Mouse (Mus musculus) lung, adult 18-20 months (tissue): ENCODE results near the gene Fhit.

Source experiments
- DNase-seq, 2 experiments: peaks; one replicate each; pipeline ENCODE4 v3.0.0; 2022; ENCODE audit warnings: mixed read lengths in 2 of 2

Fhit gene

DNA sequence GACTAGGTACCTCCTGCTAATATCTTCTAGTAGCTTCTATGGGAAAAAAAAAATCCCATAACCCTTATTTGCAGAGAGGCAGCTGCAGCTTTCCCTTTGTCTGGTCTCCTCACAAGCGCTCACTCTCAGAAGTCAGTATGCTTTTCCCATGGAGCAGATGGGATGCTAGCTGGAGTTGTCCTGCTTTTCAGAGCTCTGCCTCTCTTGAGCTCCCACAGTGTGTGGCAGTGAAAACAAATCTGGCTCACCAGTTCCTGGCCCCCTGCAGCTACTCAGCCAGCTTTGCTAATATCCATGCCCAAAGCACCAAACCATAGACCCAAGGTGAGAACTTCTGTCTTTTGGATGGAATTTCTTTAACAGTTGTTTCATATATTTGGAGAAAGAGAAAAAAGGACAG, 1510.4 kb downstream of the Fhit start:
- no peak for DNase-seq

DNA sequence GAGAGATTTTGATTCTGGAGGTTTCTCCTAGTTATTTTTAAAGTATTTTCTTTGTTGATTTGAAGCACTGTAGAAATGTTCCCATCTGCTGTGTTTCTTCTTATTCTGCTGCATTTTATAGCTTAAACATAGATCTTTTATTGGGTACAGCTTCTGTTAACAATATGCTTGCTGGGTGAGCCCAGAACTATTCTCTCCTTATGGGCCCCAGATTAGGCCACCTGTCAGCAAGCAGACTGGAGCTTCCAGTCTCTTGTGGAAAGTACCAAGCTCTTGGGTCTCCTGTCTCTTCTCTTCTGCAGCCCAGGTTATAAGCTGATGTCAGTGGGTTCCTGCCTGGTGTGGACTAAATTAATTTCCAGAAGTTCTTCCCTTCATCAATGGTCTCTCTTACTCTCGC, 1513.4 kb downstream of the Fhit start:
- DNase-seq: no peak

DNA sequence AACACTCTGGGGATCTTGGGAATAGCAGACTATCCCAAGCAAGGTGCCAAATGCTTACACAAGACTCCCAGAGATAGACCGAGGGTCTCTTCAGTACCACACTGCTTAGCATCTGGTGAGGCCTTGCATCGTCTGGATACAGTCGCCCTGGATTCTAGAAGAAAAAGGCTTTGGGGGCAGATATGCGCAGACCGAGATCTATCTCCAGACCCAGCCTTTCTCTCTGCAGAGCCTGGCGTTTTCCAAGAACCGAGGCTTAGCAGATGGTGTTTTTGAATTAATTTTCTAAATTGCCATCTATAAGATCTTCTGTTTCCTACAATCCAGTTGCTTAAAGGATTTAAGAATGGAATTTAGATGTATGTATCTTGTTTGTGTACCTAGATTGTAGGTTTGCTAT, 1515.6 kb downstream of the Fhit start:
- no peak for DNase-seq

DNA sequence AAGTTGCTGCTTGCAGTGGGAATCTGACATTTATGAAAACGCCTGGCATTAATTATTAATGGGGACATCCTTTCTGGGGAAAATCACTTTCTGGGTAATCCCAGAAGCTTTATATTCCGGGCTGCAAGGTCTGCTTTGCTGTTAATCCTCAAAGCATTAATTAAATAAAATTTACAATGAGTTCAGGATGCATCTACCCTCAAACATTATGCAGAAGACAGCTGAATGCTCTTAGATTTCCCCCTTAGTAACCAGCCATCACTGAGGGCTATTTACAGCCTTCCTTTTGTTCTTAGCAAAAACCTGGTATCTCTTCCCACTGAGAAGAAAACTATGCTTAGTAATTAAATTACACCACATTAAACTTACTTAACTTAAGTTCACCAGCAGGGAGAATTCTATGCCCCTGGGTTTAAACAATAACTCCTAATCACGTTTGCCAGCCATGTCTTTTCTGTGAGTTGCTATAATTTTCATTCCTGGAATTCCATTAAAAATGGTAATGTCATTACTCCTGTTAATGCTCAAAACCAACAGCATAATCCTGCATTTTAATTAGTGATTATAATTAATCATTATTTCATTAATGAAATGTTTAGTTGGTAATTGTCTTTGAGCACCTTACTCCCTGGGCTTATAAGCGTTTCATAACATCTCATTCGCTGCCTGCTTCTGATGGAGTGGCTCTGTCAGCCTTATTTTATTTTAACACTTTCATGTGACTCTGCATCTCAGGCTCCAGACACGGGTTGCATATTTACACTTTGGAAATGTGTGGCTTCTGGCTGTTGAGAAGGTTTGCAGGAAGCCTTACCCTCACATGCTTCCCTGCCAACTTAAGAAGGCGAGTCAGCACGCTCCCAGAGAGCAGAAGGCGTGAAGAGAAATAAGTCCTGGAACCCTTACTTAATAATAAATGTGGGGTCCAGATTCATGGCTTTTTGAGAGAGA, 1517.3 kb downstream of the Fhit start:
- no peak for DNase-seq

DNA sequence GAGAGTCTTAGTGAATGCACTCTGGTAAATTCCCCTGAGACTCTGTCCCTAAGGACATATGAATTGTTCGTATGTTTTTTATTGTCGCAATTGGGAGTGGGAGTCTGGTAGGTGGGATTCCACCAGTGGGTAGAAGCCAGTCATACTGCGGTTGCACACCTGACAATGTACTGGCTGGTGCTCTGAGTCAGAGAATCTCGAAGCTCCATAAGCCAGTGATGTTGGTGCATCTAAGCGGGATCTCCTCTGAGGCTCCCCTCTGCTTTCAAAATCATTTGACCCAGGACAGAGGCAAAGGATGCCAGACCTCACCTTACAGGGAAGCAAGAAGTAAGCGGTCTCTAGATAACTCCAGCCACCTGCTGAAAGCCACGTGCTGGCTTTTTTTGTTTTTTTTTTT, 1518.1 kb downstream of the Fhit start:
- no peak for DNase-seq

DNA sequence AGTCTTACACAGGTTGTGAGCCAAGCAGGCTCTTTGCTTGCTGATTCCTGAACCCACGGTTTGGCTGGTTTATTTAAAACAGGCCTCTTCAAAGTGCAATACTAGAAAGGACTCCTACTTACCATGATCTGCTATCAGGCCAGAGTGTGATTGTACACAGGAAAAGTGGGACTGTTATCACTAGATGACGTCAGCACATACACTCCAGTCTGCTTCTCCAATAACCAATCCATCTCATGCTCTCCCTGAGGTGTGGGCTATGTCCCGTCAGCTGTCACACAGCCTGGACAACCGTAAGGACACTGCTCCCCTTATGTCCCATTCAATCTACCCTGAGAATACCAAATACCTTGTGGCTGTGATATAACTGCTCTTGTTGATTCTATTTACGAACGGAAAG, 1519.2 kb downstream of the Fhit start:
- no peak for DNase-seq

DNA sequence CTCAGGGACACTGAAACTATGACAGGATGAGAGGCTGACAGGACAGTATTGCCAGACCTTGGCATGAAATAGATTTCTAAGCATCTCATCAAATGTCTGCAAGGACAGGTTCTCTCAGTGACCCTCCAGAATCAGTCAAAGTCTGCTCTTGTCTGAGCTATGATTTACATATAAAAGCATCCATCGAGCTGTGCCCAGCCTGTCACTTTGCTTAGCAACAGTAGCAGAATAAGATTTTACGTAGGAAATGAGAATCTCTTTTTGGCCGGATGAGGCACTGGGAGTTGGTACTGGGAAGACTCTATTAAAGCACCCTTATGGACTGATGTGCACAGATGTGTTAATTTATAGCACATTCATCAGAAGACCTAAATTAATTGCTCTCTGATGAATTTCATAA, 1519.8 kb downstream of the Fhit start:
- DNase-seq: no peak

DNA sequence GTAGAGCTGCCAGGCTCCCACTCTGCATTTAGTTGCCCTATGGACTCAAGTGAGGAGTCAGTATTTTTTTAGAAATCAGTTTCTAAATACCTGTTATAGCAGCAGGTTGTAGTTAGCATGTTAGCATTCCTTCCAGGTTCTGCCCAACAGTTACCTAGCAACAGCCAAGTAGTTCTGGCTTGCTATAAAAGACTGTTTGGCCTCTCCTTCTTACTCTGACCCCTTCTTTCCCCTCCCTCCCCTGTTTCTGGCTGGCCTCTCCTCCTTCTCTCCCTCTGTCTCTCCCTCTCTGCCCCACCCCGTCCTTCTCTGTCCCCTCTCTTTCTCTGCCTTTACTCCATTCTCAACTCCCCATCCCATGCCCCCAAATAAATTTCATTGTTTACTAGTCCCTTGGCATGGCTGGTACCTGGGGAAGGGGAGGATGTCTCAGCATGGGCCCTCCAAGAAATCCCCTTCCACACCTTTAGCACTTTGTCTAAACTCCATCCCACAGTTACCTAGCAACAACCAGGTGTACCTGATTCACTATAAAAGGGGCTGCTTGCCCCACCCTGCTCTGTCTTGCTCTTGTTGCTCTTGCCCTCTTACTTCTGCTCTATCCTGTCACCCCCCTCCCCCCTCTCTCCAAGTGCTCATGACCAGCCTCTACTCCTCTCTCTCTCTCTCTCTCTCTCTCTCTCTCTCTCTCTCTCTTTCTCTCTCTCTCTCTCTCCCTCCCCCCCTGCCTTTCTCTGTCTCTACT, 1527.4 kb downstream of the Fhit start:
- peak in 1 of 2 experiments; percentile 10 for DNase-seq

DNA sequence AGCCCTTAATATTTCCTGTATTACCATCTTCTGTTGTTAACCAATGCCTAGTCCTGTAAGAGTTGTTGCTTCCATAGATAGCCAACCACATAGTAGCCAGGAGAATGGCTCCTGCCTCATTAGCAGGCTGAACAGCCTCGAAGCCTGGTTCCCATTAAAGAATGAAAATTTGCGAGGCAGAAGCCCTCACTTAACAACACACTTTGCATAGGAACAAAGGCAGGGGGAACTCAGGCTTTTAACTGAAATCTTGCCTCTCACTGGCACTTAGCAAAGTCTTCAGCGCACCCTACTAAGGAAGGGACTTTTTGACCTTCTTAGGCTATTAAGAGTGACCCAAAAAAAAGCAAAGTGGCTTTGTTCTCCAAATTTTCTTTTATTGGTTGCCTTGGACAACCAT, 1529.3 kb downstream of the Fhit start:
- no peak for DNase-seq

DNA sequence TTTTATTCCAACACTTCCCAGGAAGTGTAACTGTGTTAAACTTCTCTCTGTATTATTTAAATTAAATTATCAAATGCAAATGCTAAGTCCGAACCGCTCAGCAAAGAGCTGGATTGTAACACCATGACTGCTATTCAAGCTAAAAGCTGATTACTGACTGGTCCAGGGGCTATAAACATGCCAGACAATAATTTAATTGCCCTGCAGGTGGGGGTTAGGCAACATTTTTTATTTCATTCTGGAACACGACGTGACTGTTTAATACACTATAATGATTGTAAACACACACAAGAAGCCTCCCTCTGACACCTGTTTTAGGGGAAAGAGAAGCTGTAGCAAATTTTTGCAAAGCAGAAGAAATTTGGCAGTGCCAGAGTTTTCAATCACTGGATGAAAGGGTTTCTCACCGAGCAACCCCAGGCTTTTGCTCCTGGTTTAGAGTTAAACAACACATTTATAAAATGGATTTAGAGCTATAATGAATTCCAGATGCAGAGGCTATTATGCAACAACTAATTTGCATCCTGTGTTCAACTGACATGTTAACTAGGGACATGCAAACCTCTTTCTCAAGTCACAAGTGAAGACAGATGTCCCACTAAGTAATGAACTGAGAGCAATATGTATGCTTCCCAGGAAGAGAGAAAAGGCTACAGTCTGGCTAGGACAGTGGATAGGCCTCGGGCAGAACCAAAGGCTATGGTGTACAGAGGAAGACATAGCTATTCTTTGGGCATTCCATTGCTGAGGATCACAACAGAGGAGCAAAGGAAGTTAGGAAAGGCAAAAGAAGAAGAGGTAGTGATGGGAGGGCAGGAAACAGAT, 1538.4 kb downstream of the Fhit start:
- DNase-seq: no peak

DNA sequence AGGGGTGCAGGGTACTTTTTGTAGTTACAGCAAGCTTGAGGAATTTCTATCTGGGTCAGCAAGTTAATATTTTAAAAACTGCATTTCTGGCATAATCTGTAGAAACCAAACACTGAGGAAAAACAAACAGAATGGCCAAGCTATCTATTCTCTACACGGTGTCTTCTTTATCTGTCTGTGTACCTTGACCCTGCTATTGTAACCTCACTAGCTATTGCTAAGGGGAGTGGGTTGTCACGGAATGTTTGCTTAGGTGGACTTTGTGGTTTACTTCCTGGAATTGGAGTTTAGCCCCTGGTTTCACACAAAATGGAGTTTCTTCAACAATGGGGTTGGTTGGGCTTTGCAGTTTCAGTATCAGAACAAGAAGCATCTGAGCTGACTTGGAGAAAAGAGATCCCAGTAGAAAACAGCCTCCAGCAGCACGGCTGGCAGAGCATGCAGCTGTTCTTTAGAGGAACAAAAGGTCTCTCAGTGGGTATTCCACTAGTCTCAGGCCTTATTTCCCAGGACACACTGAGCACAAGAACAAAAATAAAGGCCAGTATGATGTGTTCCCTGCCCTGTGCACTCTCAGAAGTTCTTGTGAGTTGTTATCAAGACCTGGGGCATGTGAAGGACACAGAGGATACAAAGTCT, 1540.8 kb downstream of the Fhit start:
- DNase-seq: no peak

DNA sequence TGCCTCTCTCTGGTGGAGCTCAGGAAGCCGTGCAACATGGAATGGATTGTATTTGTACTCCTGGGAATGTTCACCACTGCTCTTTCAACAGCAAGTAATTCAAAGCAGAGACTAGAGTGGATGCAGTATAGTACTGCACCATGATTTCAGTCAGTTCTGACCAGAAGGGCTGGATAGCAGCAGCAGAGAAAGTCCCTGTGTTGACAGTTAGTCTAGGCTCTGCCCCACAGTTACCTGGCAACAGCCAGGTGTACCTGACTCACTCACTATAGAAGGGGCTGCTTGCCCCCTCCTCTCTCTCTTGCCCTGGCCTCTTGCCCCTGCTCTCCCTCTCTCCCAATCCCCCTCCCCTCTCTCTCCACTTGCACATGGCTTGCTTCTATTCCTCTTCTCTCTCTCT, 1542.0 kb downstream of the Fhit start:
- no peak for DNase-seq

DNA sequence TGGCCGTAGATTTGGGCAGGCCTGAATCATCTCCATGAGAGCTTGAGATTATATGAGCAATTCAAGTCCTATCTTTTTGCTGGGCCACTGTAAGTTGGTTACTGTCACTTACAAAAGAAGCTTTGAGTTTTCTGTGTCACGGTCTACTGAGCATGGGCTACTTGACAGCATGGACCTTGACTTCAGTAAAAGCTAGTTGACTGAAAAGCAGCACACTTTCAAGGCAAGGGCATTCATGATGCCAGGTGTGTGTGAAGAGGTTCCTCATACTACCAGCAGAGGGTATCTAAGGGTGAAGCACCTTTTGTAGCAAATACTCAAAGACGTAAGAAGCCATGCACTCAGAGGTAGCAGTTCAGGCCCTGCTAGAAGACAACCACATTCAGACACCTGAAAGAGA, 1548.7 kb downstream of the Fhit start:
- DNase-seq: no peak

DNA sequence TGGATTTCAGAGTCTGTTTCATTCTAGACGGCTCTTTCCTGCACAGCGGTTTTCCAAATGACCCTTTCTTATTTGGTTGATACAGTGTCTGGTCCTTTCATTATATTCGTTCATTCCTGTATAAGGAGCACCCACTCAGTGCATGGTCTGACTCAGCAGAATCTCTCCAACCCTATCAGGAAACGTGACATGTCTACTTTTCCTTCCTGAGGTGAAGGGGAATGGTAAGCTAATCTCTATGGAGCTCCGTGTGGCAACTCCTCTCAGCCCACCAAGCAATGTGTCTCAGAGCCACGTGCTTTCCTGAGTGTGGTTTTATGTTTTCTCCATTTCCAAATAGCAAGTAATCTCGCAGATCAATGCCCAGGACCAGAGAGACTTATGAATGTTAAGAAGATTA, 1552.7 kb downstream of the Fhit start:
- DNase-seq: no peak

DNA sequence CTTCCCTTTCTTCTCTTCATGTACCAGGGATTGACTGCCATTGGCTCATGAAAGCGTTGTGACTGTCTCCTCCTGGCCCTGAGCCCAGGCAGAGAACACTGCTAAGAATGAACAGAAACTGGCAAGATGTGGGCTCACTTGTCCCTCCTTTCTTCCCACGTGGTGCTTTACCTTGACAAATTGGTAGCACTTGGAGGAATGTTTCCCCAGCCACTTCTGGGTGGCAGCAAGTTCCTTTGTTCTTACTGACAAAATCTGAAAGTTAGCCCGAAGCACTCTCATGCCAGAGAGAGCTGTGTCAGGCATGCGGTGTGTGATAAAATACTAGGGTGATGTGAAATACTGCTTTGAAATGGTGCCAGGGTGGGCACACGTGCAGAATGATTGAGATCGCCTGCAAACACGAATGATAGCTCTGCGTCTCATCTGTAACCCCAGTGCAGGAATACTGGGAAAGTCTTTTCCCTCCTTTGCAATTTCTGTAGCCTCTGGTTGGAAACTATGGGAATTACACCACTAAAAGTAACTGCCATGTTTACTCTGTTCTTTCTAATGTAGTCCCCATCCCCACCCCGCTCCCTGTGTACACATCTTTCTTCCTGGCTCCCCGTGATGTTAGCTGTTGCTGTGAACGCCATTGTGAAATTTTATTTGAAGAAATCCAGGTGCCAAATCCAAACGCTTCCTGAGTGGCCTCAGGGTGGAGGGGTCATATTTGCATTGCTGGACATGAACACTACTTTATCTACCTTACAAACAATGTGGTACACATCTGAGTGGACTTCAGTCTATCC, 1555.1 kb downstream of the Fhit start:
- DNase-seq: peak in 1 of 2 experiments; percentile 10

DNA sequence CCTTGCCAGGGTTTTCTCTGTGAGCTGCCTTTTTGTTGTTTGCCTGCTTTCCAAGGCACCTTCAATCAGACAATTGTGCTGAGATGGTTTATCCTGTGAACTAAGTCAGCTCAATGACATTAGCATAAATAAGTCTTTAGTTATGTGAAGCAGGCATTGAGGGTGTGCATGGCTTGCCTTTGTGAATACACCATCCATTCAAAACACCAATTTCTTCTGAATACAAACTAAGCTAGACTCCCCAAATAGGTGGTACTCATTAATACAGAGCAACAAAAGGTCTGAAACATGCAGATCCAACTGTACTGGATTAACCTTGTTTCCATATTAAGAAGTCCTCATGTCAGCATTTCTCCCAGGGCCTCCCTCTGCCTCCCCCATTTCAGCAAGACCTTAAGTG, 1561.6 kb downstream of the Fhit start:
- no peak for DNase-seq

DNA sequence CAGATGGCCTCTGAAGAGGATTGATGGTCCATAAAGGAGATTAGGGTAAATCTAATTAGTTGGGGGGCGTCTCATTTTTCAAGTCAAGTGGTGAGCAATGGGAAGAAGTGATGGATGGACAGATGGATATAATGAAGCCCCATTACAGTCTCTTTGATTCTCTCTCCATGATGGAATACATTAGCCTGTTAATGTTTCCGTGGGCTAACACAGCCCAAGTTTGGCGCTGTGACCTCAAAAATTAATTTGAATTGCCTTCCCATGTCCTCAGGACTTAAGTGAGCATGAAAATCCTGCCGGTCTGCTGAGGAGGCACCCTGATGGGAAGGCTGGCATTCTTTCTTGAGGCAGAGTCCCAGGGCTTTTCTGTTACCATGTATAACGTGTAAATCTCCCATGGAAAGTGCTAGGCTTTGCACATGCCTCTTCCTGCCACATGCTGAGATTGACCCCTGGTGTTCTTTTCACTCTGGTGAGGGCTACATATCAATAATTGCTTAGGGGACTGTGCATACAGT, 1564.3 kb downstream of the Fhit start:
- no peak for DNase-seq

DNA sequence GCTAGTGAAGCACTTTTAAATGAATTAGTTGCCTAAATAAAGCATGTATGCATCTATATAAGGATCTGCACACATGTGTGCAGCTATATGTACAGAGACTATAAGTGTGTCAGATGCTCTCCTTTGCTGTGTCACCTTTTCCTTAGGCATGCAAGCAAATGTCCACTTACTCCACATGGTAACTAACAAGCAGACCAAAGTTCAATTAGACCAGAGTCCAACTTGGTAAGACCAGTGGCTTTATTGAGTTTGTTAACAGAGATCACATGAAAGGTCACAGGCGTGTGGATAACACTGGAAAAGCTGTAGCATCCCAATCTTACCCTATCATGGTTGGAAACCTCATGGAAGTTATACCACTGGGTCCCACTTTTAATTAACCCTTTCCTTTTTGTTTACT, 1572.7 kb downstream of the Fhit start:
- no peak for DNase-seq

DNA sequence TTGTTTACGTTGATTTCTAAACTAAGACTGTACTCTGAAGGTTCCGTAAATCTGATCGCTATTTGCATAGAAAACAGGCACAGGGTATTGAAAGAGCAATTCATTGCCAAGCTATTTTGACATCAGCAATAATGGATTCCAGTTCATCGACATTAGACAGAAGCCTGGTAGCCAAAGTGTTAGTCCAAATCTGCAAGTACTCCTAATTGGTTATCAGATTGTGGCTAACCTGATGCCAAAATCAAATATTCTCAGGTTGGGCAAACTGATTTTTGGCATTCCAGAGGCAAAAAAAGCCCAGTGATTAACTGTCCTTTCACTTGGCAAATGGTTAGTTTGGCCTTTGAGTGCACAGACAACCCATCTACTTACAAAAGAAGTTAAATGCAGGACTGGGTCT, 1573.9 kb downstream of the Fhit start:
- no peak for DNase-seq

DNA sequence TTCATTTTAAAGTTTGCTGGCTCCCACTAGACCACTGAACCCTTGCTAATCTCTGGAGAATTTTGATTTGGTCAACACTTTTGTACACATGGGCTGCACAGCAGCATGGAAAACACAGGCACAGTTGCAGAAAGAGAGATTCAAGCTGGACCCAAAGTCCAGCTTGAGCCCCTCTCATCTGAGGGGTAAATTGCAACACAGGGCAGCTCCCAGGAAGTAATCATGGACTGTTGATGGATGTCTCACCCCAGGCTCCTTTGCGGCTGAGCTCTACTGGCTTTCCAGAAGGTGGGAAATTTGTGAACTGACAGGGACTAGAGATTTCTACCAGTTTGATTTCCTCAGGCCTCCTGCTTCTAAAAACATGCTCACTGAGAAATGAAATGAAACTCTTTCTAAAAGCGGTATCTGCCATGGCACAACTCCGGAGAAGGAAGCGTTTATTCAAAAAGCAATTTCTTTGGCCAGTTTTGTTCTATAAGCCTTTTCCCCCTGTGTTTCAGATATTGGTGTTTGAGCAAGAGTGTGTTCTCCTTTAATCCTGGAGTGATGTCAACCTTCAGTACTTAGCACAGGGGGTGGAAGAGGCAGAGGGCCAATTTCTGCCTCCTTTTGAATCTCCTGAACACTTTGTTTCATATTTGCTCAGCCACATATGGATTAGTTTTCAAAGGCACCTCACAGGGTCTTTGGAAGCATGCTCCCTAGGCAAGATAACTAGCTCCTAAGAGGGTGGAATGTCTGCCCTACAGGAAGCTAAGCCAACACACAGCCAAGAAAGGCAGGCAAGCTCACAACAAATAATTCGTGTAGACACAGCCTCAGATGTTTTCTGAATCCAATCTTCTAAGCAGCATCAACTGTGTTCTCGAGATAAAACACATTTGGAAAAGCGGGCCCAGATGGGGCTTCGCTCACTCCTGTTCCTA, 1578.3 kb downstream of the Fhit start:
- no peak for DNase-seq

DNA sequence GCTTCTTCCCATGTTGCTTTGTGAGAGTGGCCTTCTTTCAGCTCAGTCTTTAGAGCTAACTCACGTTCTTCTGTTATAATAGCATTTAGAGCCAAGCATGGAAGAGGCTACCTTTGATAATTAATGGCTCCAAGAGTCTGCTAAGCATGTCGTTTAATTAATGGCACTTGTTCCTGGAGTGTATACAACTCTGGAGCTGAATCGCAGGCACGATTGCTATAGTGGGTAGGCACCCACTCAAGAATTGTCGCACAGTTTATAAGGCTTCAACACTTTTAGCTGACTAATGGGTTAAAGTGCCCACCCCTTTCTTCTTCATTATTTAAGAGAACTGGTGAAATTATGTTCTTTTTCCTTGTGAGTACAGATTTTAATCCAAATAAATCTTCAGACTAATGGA, 1605.5 kb downstream of the Fhit start:
- no peak for DNase-seq
